ENCODE assay signal across 8 mouse cellular contexts in the genomic region with DNA sequence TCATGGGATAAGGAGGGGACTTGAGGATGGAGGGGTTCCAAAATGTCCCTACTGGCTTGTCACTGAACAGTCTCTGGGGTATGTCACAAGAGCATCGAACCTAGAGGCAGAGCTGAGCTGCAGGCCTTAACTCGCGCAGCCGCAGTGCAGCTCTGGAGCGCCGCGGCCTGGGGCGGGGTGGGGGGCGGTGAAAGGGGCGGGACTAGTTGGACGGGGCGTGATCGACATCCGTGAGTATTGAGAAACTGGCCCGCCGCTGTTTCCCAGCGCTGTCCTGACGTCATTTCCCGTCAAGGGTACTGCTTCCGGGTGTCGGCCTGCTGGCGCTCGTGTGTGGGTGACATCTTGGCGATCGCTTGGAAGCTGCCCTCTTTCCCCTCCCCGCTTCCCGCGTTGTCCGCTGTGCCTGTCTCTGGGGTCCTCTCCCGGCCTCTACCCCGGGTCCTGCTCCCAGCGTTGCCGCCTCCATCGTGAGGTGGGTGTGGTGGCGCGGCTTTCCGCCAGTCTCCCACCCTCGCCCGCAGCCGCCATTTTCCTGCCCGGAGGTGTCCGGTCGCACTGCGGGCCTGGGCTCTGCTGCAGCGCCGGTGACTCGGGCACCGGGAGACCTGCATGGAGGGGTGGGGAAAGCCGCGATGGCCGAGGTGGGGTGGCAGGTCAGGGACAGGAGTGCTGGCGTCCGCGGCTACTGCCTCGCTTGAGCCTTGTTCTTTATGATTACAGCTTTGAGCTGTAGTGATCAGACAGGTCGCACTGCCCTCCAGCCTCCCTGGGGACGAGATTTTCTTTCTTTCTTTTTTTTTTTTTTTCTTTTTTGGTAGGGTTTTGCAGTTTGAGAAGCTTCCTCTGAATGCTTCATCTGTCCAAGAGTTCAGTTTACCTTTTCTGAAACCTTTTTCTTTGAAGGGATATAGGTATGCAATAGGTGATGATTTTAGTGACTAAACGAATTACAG. TPM values are rescaled to one million over a fixed set of nuclear protein-coding genes. Genes with fewer than 3 reads are reported as not detected.
DNase-seq lines count a peak whose midpoint lies in the region; ATAC-seq and TF ChIP-seq lines count a peak whose summit lies in the region.

Gene Ociad1, plus strand, starts transcription at position 283 of the 956 bp plus-strand sequence.

- peak within 1 kb of the TSS; percentile 94 for H3K27ac ChIP-seq in embryonic facial prominence, embryonic 14.5 days (replicated peaks; ENCODE audit: low read depth, low read length)
- peak within 1 kb of the TSS; percentile 98 for H3K27ac ChIP-seq in heart, adult 2 months
- peak within 1 kb of the TSS; percentile 90 for H3K27ac ChIP-seq in limb, embryonic 13.5 days
- H3K27ac ChIP-seq in midbrain, embryonic 16.5 days (ENCODE audit: low read length), result peak within 1 kb of the TSS; percentile 88

- H3K4me2 ChIP-seq in embryonic facial prominence, embryonic 14.5 days (ENCODE audit: low read depth, low read length), result peak within 1 kb of the TSS; percentile 70
- peak within 1 kb of the TSS; percentile 72 for H3K4me2 ChIP-seq in limb, embryonic 13.5 days (replicated peaks)
- peak within 1 kb of the TSS; percentile 72 for H3K4me2 ChIP-seq in midbrain, embryonic 16.5 days (ENCODE audit: low read length)

- H3K27me3 ChIP-seq in embryonic facial prominence, embryonic 14.5 days (replicated peaks; ENCODE audit: control insufficient read depth, insufficient read depth, low read length), result no peaks in the 10 kb centered on the region
- H3K27me3 ChIP-seq in heart, adult 2 months (ENCODE audit: control insufficient read depth, insufficient read depth, low read length), result no peaks in the 10 kb centered on the region
- H3K27me3 ChIP-seq in limb, embryonic 13.5 days, result no peaks in the 10 kb centered on the region
- H3K27me3 ChIP-seq in midbrain, embryonic 16.5 days (ENCODE audit: control insufficient read depth, insufficient read depth, low read depth, low read length), result no peaks in the 10 kb centered on the region

- H3K79me2 ChIP-seq in heart, adult 2 months (replicated peaks; ENCODE audit: control insufficient read depth, insufficient read depth, low read length), result no peaks in the 10 kb centered on the region; the same call in 1 of the 2 replicates

- intact Hi-C loops in heart, adult 2 months (cut with DNase I), result loop anchor here (1.0 to 10.0 kb wide), 2 partner anchors 36 to 202 kb away; partner anchors contain the start of gene Fryl

- peak within 1 kb of the TSS; percentile 98 for H3K4me3 ChIP-seq in embryonic facial prominence, embryonic 14.5 days (ENCODE audit: low read depth, low read length)
- H3K4me3 ChIP-seq in heart, adult 2 months, result peak within 1 kb of the TSS; percentile 76
- peak within 1 kb of the TSS; percentile 96 for H3K4me3 ChIP-seq in limb, embryonic 13.5 days
- peak within 1 kb of the TSS; percentile 78 for H3K4me3 ChIP-seq in midbrain, embryonic 16.5 days (ENCODE audit: low read depth, low read length)

- ATAC-seq in embryonic facial prominence, embryonic 14.5 days (ENCODE audit: low read depth), result peak; percentile 99
- peak; percentile 100 for ATAC-seq in limb, embryonic 13.5 days (ENCODE audit: low FRiP score, low read depth)
- ATAC-seq in midbrain, embryonic 16.5 days, result peak; percentile 99

- TF ChIP-seq CTCF in heart, adult 2 months (IDR thresholded peaks at IDR 0.05), result peak; percentile 33; the same call in 1 of the 2 replicates

- peaks cover 24% of the 10 kb centered on the region for H3K36me3 ChIP-seq in embryonic facial prominence, embryonic 14.5 days (ENCODE audit: control insufficient read depth, insufficient read depth, low read length)
- peaks cover 11% of the 10 kb centered on the region for H3K36me3 ChIP-seq in heart, adult 2 months (ENCODE audit: control insufficient read depth, insufficient read depth, low read length)
- peaks cover 19% of the 10 kb centered on the region for H3K36me3 ChIP-seq in limb, embryonic 13.5 days
- H3K36me3 ChIP-seq in midbrain, embryonic 16.5 days (ENCODE audit: control insufficient read depth, insufficient read depth, low read length), result peaks cover 12% of the 10 kb centered on the region; the same call in 1 of the 2 replicates

- no peaks in the 10 kb centered on the region for H3K9me3 ChIP-seq in embryonic facial prominence, embryonic 14.5 days (ENCODE audit: control insufficient read depth, low read length)
- H3K9me3 ChIP-seq in limb, embryonic 13.5 days, result no peaks in the 10 kb centered on the region
- no peaks in the 10 kb centered on the region for H3K9me3 ChIP-seq in midbrain, embryonic 16.5 days (replicated peaks; ENCODE audit: control insufficient read depth, low read length, poor library complexity, severe bottlenecking)

- peak; percentile 99 for DNase-seq in 3T3-L1 (ENCODE audit: low read depth, low spot score)
- peak; percentile 79 to 88 for DNase-seq in adrenal gland, postnatal 4 days (ENCODE audit: low spot score in 2 of 2)
- DNase-seq in embryonic facial prominence, embryonic 14.5 days (ENCODE audit: low spot score), result peak; percentile 99
- peak; percentile 94 to 96 for DNase-seq in heart, adult 2 months
- peak; percentile 94 to 95 for DNase-seq in kidney, adult 8-10 months
- peak; percentile 93 to 96 for DNase-seq in spleen, postnatal 10 days (ENCODE audit: low spot score in 2 of 2)

- TF ChIP-seq EP300 in heart, adult 2 months (IDR thresholded peaks at IDR 0.05; ENCODE audit: insufficient read depth, low read depth, low read length), result 0 out of 2 replicates have a peak, but pooled peaks have one; percentile 33

- peaks cover 3% of the 10 kb centered on the region for H3K4me1 ChIP-seq in embryonic facial prominence, embryonic 14.5 days (ENCODE audit: control insufficient read depth, insufficient read depth, low read length)
- H3K4me1 ChIP-seq in heart, adult 2 months (ENCODE audit: control insufficient read depth, insufficient read depth, low read length), result peaks cover 1% of the 10 kb centered on the region
- peaks cover 9% of the 10 kb centered on the region for H3K4me1 ChIP-seq in limb, embryonic 13.5 days
- H3K4me1 ChIP-seq in midbrain, embryonic 16.5 days (ENCODE audit: control insufficient read depth, insufficient read depth, low read length), result peaks cover 24% of the 10 kb centered on the region

- TF ChIP-seq POLR2A in heart, adult 2 months (IDR thresholded peaks at IDR 0.05; ENCODE audit: insufficient read depth, low read depth, low read length), result peak; percentile 96

- under 1% methylated on average over 44 of the region's 58 CpGs for WGBS in embryonic facial prominence, embryonic 14.5 days
- WGBS in heart, adult 2 months, result under 1% methylated on average over 58 of the region's 58 CpGs
- under 1% methylated on average over 58 of the region's 58 CpGs for WGBS in limb, embryonic 13.5 days
- under 1% methylated on average over 56 of the region's 58 CpGs for WGBS in midbrain, embryonic 16.5 days

- peak within 1 kb of the TSS; percentile 96 for H3K9ac ChIP-seq in embryonic facial prominence, embryonic 14.5 days (ENCODE audit: low read depth, low read length)
- H3K9ac ChIP-seq in heart, adult 2 months (ENCODE audit: low read depth, low read length), result peak within 1 kb of the TSS; percentile 88
- peak within 1 kb of the TSS; percentile 94 for H3K9ac ChIP-seq in limb, embryonic 13.5 days
- H3K9ac ChIP-seq in midbrain, embryonic 16.5 days (ENCODE audit: low read depth, low read length), result peak within 1 kb of the TSS; percentile 97

RNA-seq across cellular contexts. Expression of gene Ociad1, which starts in this region (rescaled TPM):
- 100 to 1,000 TPM; 203 to 214 TPM for total RNA-seq in adrenal gland, postnatal 4 days (2021)
- 143 and 145 TPM in 2 replicates for polyA plus RNA-seq in embryonic facial prominence, embryonic 14.5 days (2014; fragmentation: Nextera tagmentation; extraction: Ambion mirVana)
- 100 to 1,000 TPM; 232 to 249 TPM for total RNA-seq in heart, adult 2 months (2021)
- polyA plus RNA-seq in heart, adult 2 months (2012; rRNA removed), result 83.4 and 133 TPM in 2 replicates
- 229 and 236 TPM in 2 replicates for polyA plus RNA-seq in limb, embryonic 13.5 days (2015; fragmentation: Nextera tagmentation; extraction: Ambion mirVana)
- polyA plus RNA-seq in midbrain, embryonic 16.5 days (2015; fragmentation: Nextera tagmentation; extraction: Ambion mirVana), result 361 and 374 TPM in 2 replicates

Comparison
In these comparisons a context has a peak if more than half of its experiments do, and no peak if none do; other contexts are left out.
1. Peak in every context shown above with its lines: DNase-seq, ATAC-seq, H3K4me3 ChIP-seq and H3K27ac ChIP-seq.